Mouse (Mus musculus) cerebellum, adult 11 months (tissue): ENCODE results near the gene Blm.
"Not testable (repeated sequence)": the region's sequence is repeated elsewhere in the genome, so short reads cannot be mapped to it uniquely, and the experiment has no call there.

Experiments used
- DNase-seq: peaks from one replicate; pipeline ENCODE4 v3.0.0; 2022

Gene Blm

GRCm38 (mm10) chr7:80530646-80531045 is 4.3 kb downstream of the Blm start:
- DNase-seq: no peak

GRCm38 (mm10) chr7:80526698-80527097 is 8.2 kb downstream of the Blm start:
- DNase-seq: no peak

- DNase-seq: no peak
Measured at GRCm38 (mm10) chr7:80512408-80513085, 22.4 kb downstream of the Blm start.

- DNase-seq: not testable (repeated sequence)
Measured at GRCm38 (mm10) chr7:80507697-80508096, 27.2 kb downstream of the Blm start.

GRCm38 (mm10) chr7:80506007-80506406 is 28.9 kb downstream of the Blm start:
- no peak for DNase-seq

- no peak for DNase-seq
Measured at GRCm38 (mm10) chr7:80504920-80505319, 30.0 kb downstream of the Blm start.

- no peak for DNase-seq
Measured at GRCm38 (mm10) chr7:80501006-80501405, 33.9 kb downstream of the Blm start.

- no peak for DNase-seq
Measured at GRCm38 (mm10) chr7:80500099-80500498, 34.8 kb downstream of the Blm start.

- no peak for DNase-seq
Measured at GRCm38 (mm10) chr7:80499190-80499962, 35.5 kb downstream of the Blm start.

GRCm38 (mm10) chr7:80496656-80497055 is 38.3 kb downstream of the Blm start:
- DNase-seq: no peak

- no peak for DNase-seq
Measured at GRCm38 (mm10) chr7:80495210-80495609, 39.7 kb downstream of the Blm start.

GRCm38 (mm10) chr7:80491995-80492394 is 42.9 kb downstream of the Blm start:
- no peak for DNase-seq

- DNase-seq: no peak
Measured at GRCm38 (mm10) chr7:80491086-80491485, 43.8 kb downstream of the Blm start.

GRCm38 (mm10) chr7:80490351-80490750 is 44.6 kb downstream of the Blm start:
- no peak for DNase-seq

GRCm38 (mm10) chr7:80489445-80489844 is 45.5 kb downstream of the Blm start:
- DNase-seq: no peak

GRCm38 (mm10) chr7:80487239-80487638 is 47.7 kb downstream of the Blm start:
- DNase-seq: no peak

- DNase-seq: no peak
Measured at GRCm38 (mm10) chr7:80480097-80480496, 54.8 kb downstream of the Blm start.

- DNase-seq: no peak
Measured at GRCm38 (mm10) chr7:80473837-80474236, 61.1 kb downstream of the Blm start.

- DNase-seq: no peak
Measured at GRCm38 (mm10) chr7:80468851-80469250, 66.1 kb downstream of the Blm start.

- DNase-seq: no peak
Measured at GRCm38 (mm10) chr7:80467334-80467733, 67.6 kb downstream of the Blm start.

- DNase-seq: no peak
Measured at GRCm38 (mm10) chr7:80464831-80465230, 70.1 kb downstream of the Blm start.

GRCm38 (mm10) chr7:80461891-80462290 is 73.0 kb downstream of the Blm start:
- no peak for DNase-seq

GRCm38 (mm10) chr7:80460892-80461291 is 74.0 kb downstream of the Blm start:
- DNase-seq: no peak

- DNase-seq: no peak
Measured at GRCm38 (mm10) chr7:80460199-80460598, 74.7 kb downstream of the Blm start.
